Mouse (Mus musculus): ENCODE measurements around the gene Olfr424.

Gene Olfr424

DNA sequence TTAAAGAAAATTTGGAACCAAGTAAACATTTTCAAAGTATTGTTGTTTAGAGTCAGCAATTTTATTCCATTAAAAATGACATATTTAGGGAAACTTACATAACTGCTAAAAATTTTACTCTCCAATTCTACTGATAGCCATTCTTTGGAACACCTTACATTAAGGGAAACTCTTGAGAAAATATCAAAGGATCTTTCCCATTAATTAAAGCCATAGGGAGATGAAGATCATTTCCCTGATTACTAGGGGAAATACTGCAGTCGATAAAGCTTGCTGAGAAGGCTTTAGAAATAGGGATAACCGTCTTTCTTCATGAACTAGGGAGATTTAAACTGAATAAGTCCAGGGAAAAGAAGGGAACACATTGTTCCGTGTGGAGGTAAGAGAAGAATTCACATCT lies at the start of gene Olfr424:
Olfr424 (plus strand) TSS at position 301 of the 400 bp plus-strand sequence.
- no peak for DNase-seq (ENCODE audit: extremely low read depth, low read depth, low spot score)

GRCm38 (mm10) chr1:174084031-174084430 lies 47.3 kb upstream of the Olfr424 start, which contains the start of gene Olfr429:
TSS of gene Olfr429 (plus strand) at chr1:174084331.
- no peak for DNase-seq (ENCODE audit: extremely low read depth, low read depth, low spot score)

DNA sequence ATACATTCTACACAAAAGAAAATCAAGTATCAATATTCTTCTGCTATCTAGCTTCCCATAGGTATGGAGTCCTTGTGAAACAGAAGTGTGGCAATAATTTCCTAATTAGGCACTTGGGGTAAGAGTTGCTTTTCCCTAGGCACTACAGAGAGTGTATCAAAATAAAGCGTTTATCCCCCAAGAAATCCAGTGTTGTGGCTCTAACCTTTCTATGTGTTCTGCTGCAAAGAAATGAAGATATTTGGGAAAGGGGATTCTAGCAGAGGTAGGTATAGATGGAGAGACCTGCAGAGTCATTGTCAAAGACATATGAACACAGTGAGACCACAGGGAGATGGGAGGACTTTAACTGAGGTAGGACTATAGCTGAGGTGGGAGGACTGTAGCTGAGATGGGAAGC lies 34.7 kb upstream of the Olfr424 start, which contains the start of gene Olfr427:
Olfr427 (plus strand) TSS at position 301 of the 400 bp plus-strand sequence.
- DNase-seq (ENCODE audit: extremely low read depth, low read depth, low spot score), result no peak

- DNase-seq (ENCODE audit: extremely low read depth, low read depth, low spot score), result no peak
Measured at GRCm38 (mm10) chr1:174103735-174104134, 27.6 kb upstream of the Olfr424 start.

DNA sequence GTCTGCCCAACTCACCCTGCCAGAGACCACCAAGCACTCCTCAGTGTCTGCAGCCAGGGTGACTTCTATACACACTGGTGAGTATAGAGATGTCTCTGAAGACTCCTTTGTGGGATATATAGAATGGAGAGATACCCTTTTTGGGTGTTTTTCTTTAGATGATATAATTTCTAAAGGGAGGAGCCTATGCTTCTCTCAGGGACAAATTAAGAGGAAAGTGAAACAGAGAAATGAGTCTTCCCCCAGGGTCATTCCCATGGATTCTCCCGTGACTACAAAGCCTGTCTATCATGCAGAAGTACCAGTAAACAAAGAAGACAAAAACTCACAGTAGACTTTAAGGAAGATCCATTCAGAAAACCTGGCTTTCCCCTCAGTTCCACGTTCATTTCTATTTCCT lies 10.3 kb upstream of the Olfr424 start, which contains the start of gene Olfr231:
Olfr231 (minus strand) TSS at position 101 of the 400 bp plus-strand sequence.
- no peak for DNase-seq (ENCODE audit: extremely low read depth, low read depth, low spot score)

DNA sequence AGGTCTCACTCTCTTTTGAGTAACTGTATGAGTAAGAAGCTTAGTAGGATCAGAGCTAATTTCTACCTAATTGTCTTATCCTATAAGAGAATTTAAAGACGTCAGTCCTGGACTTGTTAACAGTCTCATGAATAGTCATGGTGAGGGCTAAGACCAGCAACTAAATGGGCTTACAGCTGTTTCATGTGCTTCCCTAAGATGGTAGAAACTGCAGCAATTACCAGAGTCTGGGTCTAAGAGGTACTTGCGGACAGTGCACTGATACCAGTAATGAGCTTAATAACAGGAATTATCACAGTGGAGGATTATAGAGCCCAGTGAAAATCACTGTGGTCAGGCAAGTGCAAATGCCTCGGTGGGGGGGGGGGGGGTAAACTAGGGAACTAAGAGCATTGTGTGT lies 682 bp downstream of the Olfr424 start:
- DNase-seq (ENCODE audit: extremely low read depth, low read depth, low spot score), result no peak

DNA sequence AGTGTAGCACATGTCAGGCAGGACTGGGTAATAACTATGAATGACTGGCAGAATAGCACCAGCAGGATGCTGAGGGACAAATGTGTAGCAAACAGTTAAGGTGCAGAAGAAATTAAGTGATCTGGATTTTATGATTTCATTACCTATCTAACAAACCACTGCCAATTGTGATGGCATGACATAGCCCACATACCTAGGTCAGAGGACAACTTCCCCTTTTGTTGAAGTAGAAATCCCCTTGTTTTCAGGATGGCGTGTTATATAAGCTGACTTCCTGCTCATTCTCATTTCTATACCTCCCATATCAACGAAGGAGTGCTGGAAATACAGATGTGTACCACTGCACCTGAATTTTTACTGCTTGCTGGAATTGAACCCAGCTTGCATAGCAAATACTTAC lies 10.1 kb downstream of the Olfr424 start:
- no peak for DNase-seq (ENCODE audit: extremely low read depth, low read depth, low spot score)

DNA sequence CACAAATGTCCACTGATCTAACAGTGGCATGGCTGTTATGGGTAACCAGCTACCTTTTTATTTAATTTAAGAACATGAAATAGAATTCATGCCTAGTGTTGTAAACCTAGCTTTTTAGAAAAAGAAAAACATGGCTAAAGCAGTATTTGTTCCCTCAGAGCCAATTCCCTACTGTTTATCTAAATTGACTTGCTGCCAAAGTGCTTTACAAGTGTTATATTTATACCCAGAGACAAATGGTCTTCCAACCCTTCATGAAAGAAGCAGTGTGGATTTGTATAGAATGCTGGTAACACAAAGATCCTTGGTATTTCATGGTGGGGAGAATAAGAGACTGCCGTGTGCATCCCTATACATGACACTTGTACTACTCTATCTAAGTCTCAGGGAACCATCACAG lies 15.4 kb downstream of the Olfr424 start:
- DNase-seq (ENCODE audit: extremely low read depth, low read depth, low spot score), result no peak

DNA sequence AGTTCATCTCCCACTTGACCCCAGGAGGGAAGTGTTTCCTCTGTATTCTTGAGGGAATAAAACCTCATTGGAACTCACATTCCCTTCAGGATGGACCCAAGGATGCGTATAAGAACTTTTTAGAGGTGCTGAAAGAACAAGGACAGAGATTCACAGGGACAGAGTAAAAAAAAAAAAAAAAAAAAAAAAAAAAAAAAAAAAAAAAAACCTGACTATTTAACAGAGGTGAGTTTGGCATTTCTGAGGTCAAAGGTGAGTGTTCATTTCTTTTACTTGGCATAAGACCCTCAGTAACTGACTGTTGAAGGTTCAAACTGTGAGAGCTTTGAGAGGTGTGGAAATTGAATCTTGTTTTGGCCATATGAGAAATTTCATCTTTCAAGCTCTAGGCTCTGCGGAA lies 18.0 kb downstream of the Olfr424 start:
- no peak for DNase-seq (ENCODE audit: extremely low read depth, low read depth, low spot score)

- DNase-seq (ENCODE audit: extremely low read depth, low read depth, low spot score), result no peak
Measured at GRCm38 (mm10) chr1:174155333-174155732, 24.0 kb downstream of the Olfr424 start, which contains the start of gene Olfr420. TSS of gene Olfr420 (plus strand) at chr1:174155633.

DNA sequence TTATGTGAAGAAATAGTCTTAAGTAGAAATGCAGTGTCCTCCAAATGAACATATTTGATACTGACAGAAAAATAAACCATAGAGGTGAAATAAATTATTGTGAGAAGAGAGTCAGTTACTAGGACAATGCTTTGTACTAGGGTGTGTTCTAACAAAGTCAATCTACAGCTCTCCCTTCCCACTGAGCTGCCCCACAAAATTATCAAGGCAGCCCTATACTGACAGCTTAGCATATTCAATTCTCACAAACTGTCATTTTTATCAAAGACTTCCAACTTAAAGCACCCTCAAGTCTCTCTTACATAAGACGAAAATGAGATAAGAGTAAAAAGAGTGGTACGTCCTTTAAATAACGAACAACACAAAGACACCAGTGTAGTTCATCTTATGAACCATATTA lies 26.3 kb downstream of the Olfr424 start:
- DNase-seq (ENCODE audit: extremely low read depth, low read depth, low spot score), result no peak

- no peak for DNase-seq (ENCODE audit: extremely low read depth, low read depth, low spot score)
Measured at GRCm38 (mm10) chr1:174158512-174158911, 27.2 kb downstream of the Olfr424 start.

- no peak for DNase-seq (ENCODE audit: extremely low read depth, low read depth, low spot score)
Measured at GRCm38 (mm10) chr1:174159095-174159494, 27.8 kb downstream of the Olfr424 start.

DNA sequence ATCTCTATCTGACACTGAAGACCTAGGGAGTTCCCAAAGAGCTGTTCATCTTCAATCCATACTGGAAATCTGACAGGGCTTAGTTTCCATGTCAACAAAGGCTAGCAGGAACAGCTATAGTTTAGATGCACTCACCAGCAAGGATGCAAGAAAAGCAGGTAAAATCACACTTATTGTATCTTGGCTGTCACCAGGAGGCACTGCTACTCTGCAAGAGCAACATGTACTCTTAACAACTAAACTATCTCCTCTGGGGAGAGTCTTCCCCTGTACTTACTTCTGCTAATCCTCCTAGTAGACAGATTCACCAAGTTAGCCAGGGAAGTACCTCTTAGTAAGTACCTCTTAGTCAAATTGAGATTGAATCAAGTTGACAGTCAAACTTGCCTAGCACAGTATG lies 37.7 kb downstream of the Olfr424 start:
- DNase-seq (ENCODE audit: extremely low read depth, low read depth, low spot score), result no peak

GRCm38 (mm10) chr1:174170706-174171501 lies 39.6 kb downstream of the Olfr424 start:
- no peak for DNase-seq (ENCODE audit: extremely low read depth, low read depth, low spot score)

GRCm38 (mm10) chr1:174171537-174171936 lies 40.2 kb downstream of the Olfr424 start:
- DNase-seq (ENCODE audit: extremely low read depth, low read depth, low spot score), result no peak

GRCm38 (mm10) chr1:174172605-174173004 lies 41.3 kb downstream of the Olfr424 start, which contains the start of gene Spta1:
TSS of gene Spta1 (plus strand) at chr1:174172776.
- no peak for DNase-seq (ENCODE audit: extremely low read depth, low read depth, low spot score)
